Mouse (Mus musculus): ENCODE results near the gene Tmf1.

- no peak for TF ChIP-seq GATA1 (IDR thresholded peaks at IDR 0.05; ENCODE audit: borderline replicate concordance, low read length)
- TF ChIP-seq FLI1 (IDR thresholded peaks at IDR 0.05; ENCODE audit: low read length), result no peak
Measured at GRCm38 (mm10) chr6:97202477-97202876, 23.6 kb upstream of the Tmf1 start.
